10 mouse cellular contexts compared by ENCODE assay signal in genomic region chr19:41738429-41738805, GRCm38 (mm10). TPM values are rescaled to one million over a fixed set of nuclear protein-coding genes. Genes with fewer than 3 reads are reported as not detected.
DNase-seq lines count a peak whose midpoint lies in the region; ATAC-seq lines count a peak whose summit lies in the region.
"Had no signal": no experiment of that assay in that cellular context is flagged by ENCODE, and none has a peak within 500 bp of the region (broad histone marks: within the 10 kb centered on the region; RNA-seq: fewer than 3 reads in every experiment).

No protein-coding gene starts in this region.

- no peaks in the 10 kb centered on the region for H3K9me3 ChIP-seq in heart, embryonic 14.5 days (ENCODE audit: control insufficient read depth, low read length)
- no peaks in the 10 kb centered on the region for H3K9me3 ChIP-seq in embryonic facial prominence, embryonic 12.5 days
- H3K9me3 ChIP-seq in hindbrain, embryonic 15.5 days = no peaks in the 10 kb centered on the region
- H3K9me3 ChIP-seq in midbrain, embryonic 13.5 days = no peaks in the 10 kb centered on the region

- H3K27ac ChIP-seq in heart, embryonic 14.5 days (replicated peaks in 1 of 2; ENCODE audit: control insufficient read depth in 1 of 2, insufficient read depth in 1 of 2, low read depth in 2 of 2, low read length in 2 of 2) = no peak overlapping the region
- no peak overlapping the region for H3K27ac ChIP-seq in embryonic facial prominence, embryonic 12.5 days
- peak overlapping the region; percentile 58 for H3K27ac ChIP-seq in hindbrain, embryonic 15.5 days (replicated peaks)
- peak overlapping the region; percentile 80 for H3K27ac ChIP-seq in midbrain, embryonic 13.5 days

- peaks cover 71% of the 10 kb centered on the region for H3K27me3 ChIP-seq in heart, embryonic 14.5 days (ENCODE audit: control insufficient read depth, insufficient read depth, low read length)
- H3K27me3 ChIP-seq in embryonic facial prominence, embryonic 12.5 days = peaks cover 68% of the 10 kb centered on the region
- H3K27me3 ChIP-seq in hindbrain, embryonic 15.5 days = no peaks in the 10 kb centered on the region
- H3K27me3 ChIP-seq in midbrain, embryonic 13.5 days = peaks cover 42% of the 10 kb centered on the region

- 6% methylated on average over 14 of the region's 14 CpGs for WGBS in heart, embryonic 14.5 days
- 10% methylated on average over 14 of the region's 14 CpGs for WGBS in embryonic facial prominence, embryonic 12.5 days
- 8% methylated on average over 14 of the region's 14 CpGs for WGBS in hindbrain, embryonic 15.5 days
- 8% methylated on average over 14 of the region's 14 CpGs for WGBS in midbrain, embryonic 13.5 days

- H3K4me1 ChIP-seq in heart, embryonic 14.5 days (ENCODE audit: control insufficient read depth in 2 of 2, insufficient read depth in 2 of 2, low read length in 2 of 2) = peaks cover 5 to 16% of the 10 kb centered on the region in 2 experiments; a peak in 3 of 4 replicates
- peaks cover 18% of the 10 kb centered on the region for H3K4me1 ChIP-seq in embryonic facial prominence, embryonic 12.5 days
- peaks cover 72% of the 10 kb centered on the region for H3K4me1 ChIP-seq in hindbrain, embryonic 15.5 days (replicated peaks)
- H3K4me1 ChIP-seq in midbrain, embryonic 13.5 days (replicated peaks) = peaks cover 82% of the 10 kb centered on the region

- ATAC-seq in heart, embryonic 14.5 days (ENCODE audit: insufficient number of reproducible peaks, insufficient read depth, low FRiP score, low read depth) = no peak
- ATAC-seq in embryonic facial prominence, embryonic 12.5 days (ENCODE audit: insufficient number of reproducible peaks, insufficient read depth, low FRiP score, low TSS enrichment) = no peak
- peak; percentile 16; the same call in 1 of the 2 replicates for ATAC-seq in hindbrain, embryonic 15.5 days (ENCODE audit: low FRiP score, low read depth)
- ATAC-seq in midbrain, embryonic 13.5 days = no peak; the same call in none of the 2 replicates
- no peak for ATAC-seq in activated CD4-positive, CD25-positive, alpha-beta regulatory T cell, adult 4 months

- H3K36me3 ChIP-seq in heart, embryonic 14.5 days (ENCODE audit: control insufficient read depth, insufficient read depth, low read length) = no peaks in the 10 kb centered on the region
- H3K36me3 ChIP-seq in embryonic facial prominence, embryonic 12.5 days = no peaks in the 10 kb centered on the region
- no peaks in the 10 kb centered on the region for H3K36me3 ChIP-seq in hindbrain, embryonic 15.5 days
- no peaks in the 10 kb centered on the region for H3K36me3 ChIP-seq in midbrain, embryonic 13.5 days

- no peak overlapping the region for H3K9ac ChIP-seq in heart, embryonic 14.5 days (ENCODE audit: low read length)
- H3K9ac ChIP-seq in embryonic facial prominence, embryonic 12.5 days = no peak overlapping the region
- peak overlapping the region; percentile 11; the same call in 1 of the 2 replicates for H3K9ac ChIP-seq in hindbrain, embryonic 15.5 days
- peak overlapping the region; percentile 54; the same call in 1 of the 2 replicates for H3K9ac ChIP-seq in midbrain, embryonic 13.5 days (replicated peaks)

- no peak for DNase-seq in heart, postnatal 4 days
- no peak for DNase-seq in cerebellum, adult 18-20 months
- DNase-seq in right cerebral cortex, postnatal 36 days (ENCODE audit: low spot score in 2 of 2) = no peak
- DNase-seq: lung, postnatal 10 days had no signal

- H3K4me3 ChIP-seq in heart, embryonic 14.5 days (ENCODE audit: control insufficient read depth in 1 of 2, insufficient read depth in 1 of 2, low read depth in 1 of 2, low read length in 2 of 2) = no peak overlapping the region
- H3K4me3 ChIP-seq in embryonic facial prominence, embryonic 12.5 days = no peak overlapping the region
- peak overlapping the region; percentile 25 for H3K4me3 ChIP-seq in hindbrain, embryonic 15.5 days
- peak overlapping the region; percentile 25 for H3K4me3 ChIP-seq in midbrain, embryonic 13.5 days (replicated peaks)

- peak overlapping the region; percentile 46 for H3K4me2 ChIP-seq in heart, embryonic 14.5 days (ENCODE audit: low read length)
- H3K4me2 ChIP-seq in embryonic facial prominence, embryonic 12.5 days (replicated peaks) = 0 out of 2 replicates have a peak overlapping the region, but pooled peaks have one; percentile 11
- peak overlapping the region; percentile 87 for H3K4me2 ChIP-seq in hindbrain, embryonic 15.5 days
- peak overlapping the region; percentile 92 for H3K4me2 ChIP-seq in midbrain, embryonic 13.5 days (replicated peaks)

RNA-seq across cellular contexts. Expression of gene Slit1, which starts 5.0 kb away (rescaled TPM):
- polyA plus RNA-seq in heart, embryonic 14.5 days (2014; fragmentation: Nextera tagmentation; extraction: Ambion mirVana) = not detected in 2 replicates
- total RNA-seq in heart, postnatal 4 days (2021) = not detected
- 1.4 and 1.9 TPM in 2 replicates for polyA plus RNA-seq in embryonic facial prominence, embryonic 12.5 days (2016; fragmentation: Nextera tagmentation; extraction: Ambion mirVana)
- 23.5 and 25.7 TPM in 2 replicates for polyA plus RNA-seq in hindbrain, embryonic 15.5 days (2015; fragmentation: Nextera tagmentation; extraction: Ambion mirVana)
- 13.2 and 23.8 TPM in 2 replicates for polyA plus RNA-seq in midbrain, embryonic 13.5 days (2015; fragmentation: Nextera tagmentation; extraction: Ambion mirVana)
- polyA plus RNA-seq in activated CD4-positive, CD25-positive, alpha-beta regulatory T cell, adult 4 months (2017; shearing (Covaris generic)) = under 1 TPM in 1 of 2 experiments, not detected in 1; 0.08 TPM
- total RNA-seq: hematopoietic stem cell, adult 5-6 weeks had no signal

Comparison
In these comparisons a context has a peak if more than half of its experiments do, and no peak if none do; other contexts are left out.
1. H3K27ac ChIP-seq: peak in hindbrain, embryonic 15.5 days (single experiment) and midbrain, embryonic 13.5 days (single experiment); none in heart, embryonic 14.5 days (0 of 2) and embryonic facial prominence, embryonic 12.5 days (single experiment).
2. H3K4me2 ChIP-seq: peak in every context shown above with its lines; median percentile 92 in midbrain, embryonic 13.5 days; 87 in hindbrain, embryonic 15.5 days; 46 in heart, embryonic 14.5 days; 11 in embryonic facial prominence, embryonic 12.5 days.
3. H3K4me3 ChIP-seq: peak in hindbrain, embryonic 15.5 days (single experiment) and midbrain, embryonic 13.5 days (single experiment); none in heart, embryonic 14.5 days (0 of 2) and embryonic facial prominence, embryonic 12.5 days (single experiment).
4. H3K9ac ChIP-seq: peak in hindbrain, embryonic 15.5 days (single experiment) and midbrain, embryonic 13.5 days (single experiment); none in heart, embryonic 14.5 days (single experiment) and embryonic facial prominence, embryonic 12.5 days (single experiment).